Mouse (Mus musculus): ENCODE measurements around the gene Hrasls5.

GRCm38 (mm10) chr19:7569650-7570049 lies 42.7 kb upstream of the Hrasls5 start:
- TF ChIP-seq EP300 (IDR thresholded peaks at IDR 0.05; ENCODE audit: insufficient read depth, low read depth, low read length) (no peak), POLR2A (IDR thresholded peaks at IDR 0.05; ENCODE audit: insufficient read depth, low read length) (no peak)
